Mouse (Mus musculus) kidney, adult 2 months (tissue): ENCODE measurements around the gene Cd8b1.

Experiments
- CTCF ChIP-seq: fragments of 200-500 bp; conservative IDR thresholded peaks from 2 replicates; pipeline ENCODE4 v1.5.1; 2011; ENCODE audit warnings: low read depth, mild to moderate bottlenecking, control low read depth, low read length, moderate library complexity, mixed read lengths; ENCODE audit not compliant: insufficient read depth, insufficient read length
- POLR2A ChIP-seq: fragments of 200-500 bp; IDR thresholded peaks from one replicate; pipeline ENCODE4 v1.6.1; 2011; ENCODE audit warnings: low read depth, low read length, control low read depth

GRCm38 (mm10) chr6:71273715-71274114 lies 48.9 kb upstream of the Cd8b1 start:
- TF ChIP-seq CTCF: no peak
- no peak for TF ChIP-seq POLR2A
